Mouse (Mus musculus): ENCODE results near the gene Fam166a.

The Fam166a gene

GRCm38 (mm10) chr2:25221331-25221772 lies 2.8 kb downstream of the Fam166a start:
- DNase-seq (ENCODE audit: low read depth in 2 of 2, low spot score in 2 of 2), result no peak

DNA sequence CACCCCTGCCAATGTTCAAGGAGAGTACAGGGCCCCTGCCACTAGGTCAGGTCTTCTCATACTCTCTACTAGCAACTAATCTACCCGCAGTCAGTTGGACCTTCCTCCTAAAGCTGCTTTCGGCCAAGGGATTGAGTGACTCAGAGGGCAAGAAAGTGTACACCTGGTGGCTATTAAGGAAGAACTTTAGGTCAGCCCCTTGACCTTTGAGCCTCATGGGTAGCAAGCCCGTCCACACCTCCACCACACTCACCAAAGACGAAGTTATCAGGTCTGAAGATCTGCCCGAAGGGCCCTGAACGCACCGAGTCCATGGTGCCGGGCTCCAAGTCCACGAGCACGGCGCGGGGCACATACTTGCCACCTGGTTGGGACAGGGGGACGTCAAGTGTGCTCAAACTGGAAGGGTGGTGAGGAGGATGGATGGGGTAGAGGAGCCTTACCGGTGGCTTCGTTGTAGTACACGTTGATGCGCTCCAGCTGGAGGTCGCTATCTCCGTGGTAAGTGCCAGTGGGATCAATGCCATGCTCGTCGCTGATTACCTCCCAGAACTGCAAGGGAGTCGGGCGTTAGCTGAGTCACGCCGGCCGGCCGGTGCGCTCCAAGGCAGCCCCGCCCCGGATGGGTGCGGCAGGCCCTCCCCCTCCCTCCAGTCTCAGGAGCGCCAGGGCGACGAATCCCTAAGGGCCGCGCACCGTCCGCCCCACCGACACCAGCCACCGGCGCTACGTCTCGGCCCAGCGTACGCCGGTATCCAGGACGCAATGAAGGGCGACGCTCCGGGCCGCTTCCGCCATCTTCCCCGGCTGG lies 5.3 kb downstream of the Fam166a start:
- peak in 1 of 2 experiments; percentile 59 for DNase-seq (ENCODE audit: low read depth in 2 of 2, low spot score in 2 of 2)

DNA sequence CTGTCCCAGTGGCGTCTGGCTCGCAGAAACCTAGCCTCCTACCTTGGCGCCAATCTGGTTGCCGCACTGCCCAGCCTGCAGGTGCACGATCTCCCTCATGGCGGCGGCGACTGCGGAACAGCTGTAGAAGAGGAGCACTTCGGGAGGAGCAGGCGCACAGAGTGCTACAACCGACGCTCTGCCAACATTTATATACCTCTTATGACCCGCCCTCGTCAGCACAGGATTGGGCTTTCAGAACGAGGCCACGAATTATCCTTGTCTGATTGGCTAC lies 5.9 kb downstream of the Fam166a start, which contains the start of gene Tubb4b:
Gene Tubb4b (minus strand): TSS at position 211 of the 274 bp plus-strand sequence.
- DNase-seq (ENCODE audit: low read depth in 2 of 2, low spot score in 2 of 2), result no peak

DNA sequence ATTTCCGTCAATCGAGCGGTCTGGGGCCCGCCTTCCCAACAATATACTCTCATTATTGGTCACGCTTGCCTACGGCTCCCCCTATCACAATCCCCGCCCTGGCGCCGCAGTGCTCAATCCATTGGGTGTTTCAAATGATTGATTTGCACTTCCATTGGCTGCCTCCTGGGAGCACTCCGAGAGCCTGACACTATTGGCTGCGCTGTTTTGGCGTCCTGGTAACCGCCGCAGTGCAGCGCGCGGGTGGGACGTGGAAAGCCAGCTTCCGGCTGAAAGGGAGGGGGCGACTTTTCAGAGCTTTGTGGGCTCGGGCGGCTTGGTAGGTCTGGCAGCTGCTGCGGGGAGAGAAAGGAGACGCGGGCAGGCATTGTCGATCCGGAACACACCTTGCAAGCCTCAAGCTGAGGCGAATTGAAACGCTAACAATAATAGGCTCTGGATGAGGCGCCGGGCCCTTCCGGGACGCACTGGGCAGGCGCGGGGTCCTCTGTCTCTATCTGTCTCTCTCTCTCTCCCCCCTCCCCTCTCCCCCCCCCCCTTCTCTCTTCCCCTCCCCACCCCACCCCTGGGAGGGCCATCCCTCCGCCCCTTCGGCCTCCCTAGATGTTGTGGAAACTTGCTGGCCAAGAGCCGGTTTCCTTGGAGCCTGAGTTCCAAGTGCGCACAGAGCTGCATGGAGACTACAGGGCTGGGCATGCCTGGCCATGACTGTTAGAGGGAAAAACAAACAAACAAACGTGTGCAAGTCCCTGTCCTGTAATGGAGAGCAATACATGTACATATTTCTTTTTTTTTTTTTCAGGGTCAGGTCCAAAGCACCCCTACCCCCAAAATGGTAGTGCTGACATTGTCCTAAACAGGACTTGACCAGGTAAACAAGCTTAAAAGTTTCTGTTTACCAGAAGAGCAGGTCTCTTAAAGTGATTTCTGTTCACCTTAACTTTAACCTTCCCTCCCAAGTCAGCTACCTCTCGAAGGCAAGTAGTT lies 6.5 kb downstream of the Fam166a start:
- DNase-seq (ENCODE audit: low read depth in 2 of 2, low spot score in 2 of 2), result peak; percentile 97 to 99

DNA sequence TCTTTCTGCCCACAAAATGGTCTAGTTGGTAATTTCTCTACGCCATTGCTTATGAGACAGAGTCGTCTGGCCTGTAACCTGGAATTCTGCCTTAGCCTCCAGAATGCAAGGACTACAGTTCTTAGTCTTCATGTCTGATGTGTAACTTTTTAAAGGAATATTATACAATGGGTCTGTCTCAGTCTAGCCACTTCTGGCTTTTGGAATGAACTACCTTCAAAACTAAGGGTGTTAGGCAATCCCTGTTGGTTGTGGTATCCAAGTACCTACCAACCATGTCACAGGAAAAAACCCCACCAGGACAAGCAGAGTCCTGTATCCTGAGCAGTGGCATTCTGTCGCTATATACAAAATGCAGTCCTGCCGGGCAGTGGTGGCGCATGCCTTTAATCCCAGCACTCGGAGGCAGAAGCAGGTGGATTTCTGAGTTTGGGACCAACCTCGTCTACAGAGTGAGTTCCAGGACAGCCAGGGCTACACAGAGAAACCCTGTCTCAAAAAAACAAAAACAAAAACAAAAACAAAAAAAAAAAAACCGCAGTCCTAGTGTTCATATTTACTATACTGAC lies 7.3 kb downstream of the Fam166a start:
- no peak for DNase-seq (ENCODE audit: low read depth in 2 of 2, low spot score in 2 of 2)

GRCm38 (mm10) chr2:25226864-25227263 lies 8.3 kb downstream of the Fam166a start:
- no peak for DNase-seq (ENCODE audit: low read depth in 2 of 2, low spot score in 2 of 2)

DNA sequence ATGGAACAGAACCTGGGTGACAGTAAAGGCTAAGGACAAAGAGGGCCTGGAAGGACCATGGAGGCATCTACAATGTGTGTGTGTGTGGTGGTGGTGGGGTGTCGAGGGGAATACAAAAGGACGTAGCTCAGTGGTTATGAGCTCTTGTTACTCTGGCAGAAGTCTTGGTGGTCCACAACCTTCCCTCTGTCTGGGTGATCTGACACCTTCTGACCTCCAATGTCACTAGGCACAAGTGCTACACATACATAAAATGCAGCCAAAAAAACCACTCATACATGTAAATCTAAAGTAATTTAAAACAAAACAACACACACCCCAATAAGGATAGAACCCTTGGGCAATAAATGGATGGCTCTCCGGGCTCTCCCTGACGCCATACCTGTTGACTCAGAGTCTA lies 8.9 kb downstream of the Fam166a start:
- DNase-seq (ENCODE audit: low read depth in 2 of 2, low spot score in 2 of 2), result no peak

DNA sequence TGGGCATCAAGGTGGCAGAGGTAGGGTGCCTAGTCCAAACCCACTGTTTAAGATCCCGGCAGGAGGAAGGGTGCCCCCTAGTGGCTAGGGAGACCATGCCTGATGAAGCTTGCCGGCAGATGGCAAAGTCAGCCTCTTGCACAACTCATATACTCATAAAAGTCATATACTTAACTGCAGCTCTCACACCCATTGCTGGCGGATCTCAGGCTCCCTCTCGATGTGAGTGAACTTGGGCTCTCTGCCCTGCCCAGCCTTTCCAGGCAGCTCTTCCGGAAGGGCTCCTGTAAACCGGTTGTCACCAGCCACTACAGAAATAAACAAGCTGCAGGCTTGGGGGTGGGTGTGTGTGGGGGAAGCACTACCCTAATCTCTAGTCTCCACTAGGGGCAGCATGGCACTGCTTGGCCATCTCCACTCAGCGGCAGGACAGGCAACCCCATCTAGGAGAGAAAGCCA lies 9.9 kb downstream of the Fam166a start:
- peak; percentile 79 to 87 for DNase-seq (ENCODE audit: low read depth in 2 of 2, low spot score in 2 of 2)

DNA sequence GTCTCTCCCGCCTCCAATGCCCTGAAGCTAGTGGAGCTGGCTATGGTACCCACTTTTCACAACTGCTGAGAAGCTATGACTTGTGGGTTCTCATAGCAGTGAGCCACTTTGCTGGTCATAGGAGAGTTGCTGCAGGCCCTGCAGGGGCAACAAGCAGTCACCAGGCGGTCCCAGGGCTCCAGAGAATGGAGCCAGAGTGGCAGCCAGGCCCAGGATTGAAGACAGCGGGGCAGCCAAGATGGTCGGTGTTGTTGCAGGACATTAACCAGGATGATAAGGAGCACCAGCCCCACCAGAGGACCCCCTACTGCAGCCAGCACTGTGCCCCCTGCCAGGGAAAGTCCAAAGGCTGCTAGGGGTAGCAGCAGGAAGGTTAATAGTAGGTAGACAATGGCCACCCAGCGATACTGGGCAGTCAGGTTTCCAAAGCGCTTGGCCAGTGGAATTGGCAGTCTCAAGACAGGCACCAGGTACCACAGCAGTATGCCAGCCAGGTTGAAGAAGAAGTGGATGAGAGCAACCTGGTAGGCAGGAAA lies 10.5 kb downstream of the Fam166a start:
- no peak for DNase-seq (ENCODE audit: low read depth in 2 of 2, low spot score in 2 of 2)

DNA sequence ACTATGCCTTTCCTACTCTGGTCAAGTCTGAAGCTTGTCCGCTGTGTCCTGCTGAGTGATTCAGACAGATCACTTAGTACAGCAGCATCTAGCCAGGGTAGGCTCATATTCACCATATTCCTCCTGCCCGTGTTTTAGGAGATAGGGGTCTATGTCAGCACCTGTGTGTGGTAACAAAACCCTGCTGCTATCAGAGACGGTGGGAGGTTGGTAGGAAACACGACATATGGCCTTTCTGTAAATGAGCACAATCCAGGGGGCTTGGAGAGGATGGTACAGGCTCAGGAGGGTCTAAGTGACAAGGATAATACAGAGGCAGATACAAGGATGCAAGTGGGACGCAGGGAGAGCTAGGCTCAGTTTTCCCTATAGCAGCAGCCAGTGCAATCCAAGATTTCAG lies 11.0 kb downstream of the Fam166a start:
- DNase-seq (ENCODE audit: low read depth in 2 of 2, low spot score in 2 of 2), result no peak

- DNase-seq (ENCODE audit: low read depth in 2 of 2, low spot score in 2 of 2), result no peak
Measured at GRCm38 (mm10) chr2:25230581-25230980, 12.0 kb downstream of the Fam166a start.

GRCm38 (mm10) chr2:25231038-25231437 lies 12.5 kb downstream of the Fam166a start:
- no peak for DNase-seq (ENCODE audit: low read depth in 2 of 2, low spot score in 2 of 2)

GRCm38 (mm10) chr2:25233421-25233820 lies 14.9 kb downstream of the Fam166a start:
- no peak for DNase-seq (ENCODE audit: low read depth in 2 of 2, low spot score in 2 of 2)

DNA sequence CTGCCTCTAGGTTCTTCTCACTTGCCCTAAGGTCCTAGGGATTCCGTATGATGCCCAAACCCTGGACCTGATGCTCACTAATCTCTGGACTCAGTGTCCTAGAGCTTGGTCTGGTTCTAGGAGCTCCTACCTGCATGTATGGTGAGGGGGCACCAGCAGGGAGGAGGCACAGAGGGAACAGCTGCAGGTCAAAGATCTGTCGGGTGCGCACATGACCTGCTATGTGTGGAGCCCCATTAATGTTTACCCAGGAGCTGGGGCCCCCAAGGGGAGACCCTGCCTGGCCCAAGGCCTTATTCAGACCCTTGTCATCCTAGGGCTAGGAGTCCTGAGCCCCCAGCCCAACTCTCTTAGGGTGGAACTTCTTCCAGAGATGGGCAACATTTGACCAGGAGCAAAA lies 15.5 kb downstream of the Fam166a start, which contains the start of gene Slc34a3:
Gene Slc34a3 (minus strand): TSS at position 315 of the 400 bp plus-strand sequence.
- no peak for DNase-seq (ENCODE audit: low read depth in 2 of 2, low spot score in 2 of 2)

DNA sequence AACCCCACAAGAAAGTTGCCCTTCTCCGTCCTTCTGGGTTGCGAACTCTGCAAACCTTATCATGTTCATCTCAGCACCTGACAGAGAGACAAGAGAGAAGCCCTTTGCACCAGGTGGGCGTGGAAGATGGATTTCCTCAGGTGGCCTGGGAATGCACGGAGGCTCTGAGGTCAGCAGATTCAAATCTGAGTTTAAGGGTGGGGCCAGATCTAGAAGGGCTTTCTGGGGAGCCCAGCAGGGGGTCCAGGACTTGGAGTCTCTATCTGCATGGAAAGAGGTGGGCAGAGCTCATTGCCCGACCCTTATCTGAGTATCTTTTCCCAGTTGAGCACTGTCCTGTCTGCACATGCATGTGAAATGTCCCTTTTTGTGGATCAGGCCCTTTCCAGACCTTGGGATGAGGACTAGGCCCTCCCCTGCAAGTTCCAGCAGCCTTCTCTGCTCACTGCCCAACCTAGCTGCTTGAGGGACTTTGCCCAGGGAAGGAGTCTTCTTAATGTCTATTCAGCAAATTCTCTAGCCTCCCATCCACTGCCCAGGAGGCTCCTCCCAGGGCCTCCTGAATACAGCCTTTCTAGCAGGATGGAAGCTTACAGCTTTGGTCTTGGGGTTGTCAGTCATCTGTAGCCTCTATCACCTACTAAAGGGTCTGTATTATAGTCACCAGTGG lies 16.1 kb downstream of the Fam166a start:
- no peak for DNase-seq (ENCODE audit: low read depth in 2 of 2, low spot score in 2 of 2)

- DNase-seq (ENCODE audit: low read depth in 2 of 2, low spot score in 2 of 2), result no peak
Measured at GRCm38 (mm10) chr2:25236614-25237013, 18.1 kb downstream of the Fam166a start, which contains the start of gene Rnf224. Rnf224 (minus strand) TSS chr2:25236787.

GRCm38 (mm10) chr2:25237522-25237921 lies 19.0 kb downstream of the Fam166a start:
- DNase-seq (ENCODE audit: low read depth in 2 of 2, low spot score in 2 of 2), result no peak

DNA sequence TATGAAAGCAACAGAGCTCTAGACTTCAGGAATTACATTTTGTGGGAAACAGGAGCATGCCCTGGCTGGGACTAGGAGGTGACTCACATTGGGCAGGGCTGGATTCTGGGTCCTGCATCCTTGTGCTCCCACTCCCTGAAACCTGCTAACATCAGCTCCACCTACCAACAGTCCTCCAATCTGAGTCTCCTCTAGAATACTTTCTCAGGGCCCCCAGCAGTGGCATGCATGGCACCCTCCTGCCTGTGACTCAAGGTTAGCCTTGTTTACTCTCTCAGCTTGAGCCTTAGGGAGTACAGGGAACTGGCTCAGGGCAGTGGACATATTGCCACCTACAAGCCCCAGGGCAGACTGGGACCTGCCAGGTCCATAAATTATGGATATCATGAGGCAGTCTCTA lies 19.6 kb downstream of the Fam166a start:
- no peak for DNase-seq (ENCODE audit: low read depth in 2 of 2, low spot score in 2 of 2)

DNA sequence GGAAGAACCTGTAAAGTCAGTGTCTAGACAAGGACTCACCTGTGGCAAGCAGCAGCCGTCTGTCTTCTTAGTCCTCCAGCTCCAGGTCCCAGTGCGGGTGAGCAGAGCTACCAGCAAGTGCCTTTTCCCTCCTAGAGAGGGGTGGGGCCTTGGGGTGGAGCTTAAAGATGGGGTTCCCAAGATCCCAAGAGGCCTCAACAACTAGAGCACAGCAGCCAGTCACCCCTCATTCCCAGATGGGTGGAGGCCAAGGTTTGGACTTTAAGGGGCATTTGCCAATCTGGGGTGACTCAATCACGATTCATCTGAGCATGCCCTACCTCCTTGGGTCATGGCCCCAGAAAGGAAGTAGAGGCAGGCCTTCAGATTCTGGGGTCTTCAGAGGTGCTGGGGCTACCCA lies 21.2 kb downstream of the Fam166a start:
- no peak for DNase-seq (ENCODE audit: low read depth in 2 of 2, low spot score in 2 of 2)

DNA sequence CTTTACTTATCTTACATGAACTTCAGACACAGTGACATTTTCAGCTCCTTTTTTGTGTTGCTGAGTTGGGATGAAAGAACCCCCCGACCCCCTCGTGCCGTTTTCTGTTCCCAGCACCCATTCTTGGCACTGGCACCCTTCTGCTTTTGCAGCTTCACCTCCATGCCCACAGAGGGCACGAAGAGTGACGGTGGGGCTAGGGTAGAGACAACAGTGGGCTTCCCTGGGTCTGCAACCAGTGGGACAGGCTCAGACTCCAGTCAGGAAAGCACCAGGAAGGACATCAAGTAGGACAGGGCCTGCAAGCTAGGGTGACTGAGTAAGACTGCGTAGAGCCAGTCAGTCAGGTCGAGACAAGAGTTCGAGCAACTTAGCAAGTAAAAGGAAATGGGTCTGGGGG lies 21.8 kb downstream of the Fam166a start:
- DNase-seq (ENCODE audit: low read depth in 2 of 2, low spot score in 2 of 2), result no peak

Measured in CD8-positive naive resting alpha-beta T cell, adult 2 months (primary cell).